Mouse (Mus musculus) adrenal gland (tissue): ENCODE data around the gene Rmi2.
"Not testable (repeated sequence)": the region's sequence is repeated elsewhere in the genome, so short reads cannot be mapped to it uniquely, and the experiment has no call there.

ENCODE experiments used
- intact Hi-C: fragments of 180-260 bp; cut with DNase I; formaldehyde crosslinking; loops from one replicate; pipeline ENCODE4 v1.15.1; 2025

Gene Rmi2

GRCm38 (mm10) chr16:10825840-10826239 lies 9.0 kb upstream of the Rmi2 start:
- intact Hi-C loops = no loop called here

- intact Hi-C loops = no loop called here
Measured at GRCm38 (mm10) chr16:10827269-10827668, 7.6 kb upstream of the Rmi2 start.

GRCm38 (mm10) chr16:10827766-10828460 lies 6.9 kb upstream of the Rmi2 start:
- intact Hi-C loops = no loop called here

- intact Hi-C loops = no loop called here
Measured at GRCm38 (mm10) chr16:10828461-10828805, 6.4 kb upstream of the Rmi2 start.

- intact Hi-C loops = no loop called here
Measured at GRCm38 (mm10) chr16:10834542-10834910, 333 bp upstream of the Rmi2 start.

GRCm38 (mm10) chr16:10836388-10836787 lies 1.5 kb downstream of the Rmi2 start:
- intact Hi-C loops = no loop called here

GRCm38 (mm10) chr16:10837250-10837649 lies 2.4 kb downstream of the Rmi2 start:
- intact Hi-C loops = no loop called here

- intact Hi-C loops = no loop called here
Measured at GRCm38 (mm10) chr16:10837903-10838302, 3.0 kb downstream of the Rmi2 start.

- intact Hi-C loops = no loop called here
Measured at GRCm38 (mm10) chr16:10838487-10839245, 3.8 kb downstream of the Rmi2 start.

- intact Hi-C loops = loop anchor here (10.0 kb wide), 1 partner anchor 55 kb away; the partner anchor contains the start of genes Socs1 and Tnp2
Measured at GRCm38 (mm10) chr16:10840018-10840417, 5.2 kb downstream of the Rmi2 start.

GRCm38 (mm10) chr16:10842282-10842855 lies 7.5 kb downstream of the Rmi2 start:
- intact Hi-C loops = loop anchor here (10.0 kb wide), 1 partner anchor 58 kb away; the partner anchor contains the start of genes Socs1 and Tnp2

- intact Hi-C loops = loop anchor here (10.0 kb wide), 1 partner anchor 59 kb away; the partner anchor contains the start of genes Socs1 and Tnp2
Measured at GRCm38 (mm10) chr16:10843486-10844318, 8.8 kb downstream of the Rmi2 start.

GRCm38 (mm10) chr16:10844319-10844670 lies 9.4 kb downstream of the Rmi2 start:
- intact Hi-C loops = loop anchor here (10.0 kb wide), 1 partner anchor 59 kb away; the partner anchor contains the start of genes Socs1 and Tnp2

- intact Hi-C loops = loop anchor here (5.0 to 10.0 kb wide), 3 partner anchors 61 to 274 kb away; partner anchors contain the start of genes Socs1 and Tnp2
Measured at GRCm38 (mm10) chr16:10845952-10846351, 11.1 kb downstream of the Rmi2 start.

GRCm38 (mm10) chr16:10846503-10846902 lies 11.6 kb downstream of the Rmi2 start:
- intact Hi-C loops = loop anchor here (5.0 to 10.0 kb wide), 3 partner anchors 62 to 274 kb away; partner anchors contain the start of genes Socs1 and Tnp2

- intact Hi-C loops = loop anchor here (5.0 to 10.0 kb wide), 3 partner anchors 65 to 278 kb away; partner anchors contain the start of genes Socs1 and Tnp2
Measured at GRCm38 (mm10) chr16:10849965-10850861, 15.4 kb downstream of the Rmi2 start.

- intact Hi-C loops = no loop called here
Measured at GRCm38 (mm10) chr16:10850905-10851304, 16.0 kb downstream of the Rmi2 start.

GRCm38 (mm10) chr16:10852216-10852615 lies 17.4 kb downstream of the Rmi2 start:
- intact Hi-C loops = not testable (repeated sequence)

GRCm38 (mm10) chr16:10859726-10860245 lies 24.9 kb downstream of the Rmi2 start:
- intact Hi-C loops = no loop called here

GRCm38 (mm10) chr16:10861408-10861807 lies 26.5 kb downstream of the Rmi2 start:
- intact Hi-C loops = no loop called here
